Mouse (Mus musculus): Measurements from ENCODE around the gene Dpm2. TPM values are rescaled to one million over a fixed set of nuclear protein-coding genes. Genes with fewer than 3 reads are reported as not detected.

The Dpm2 gene
- polyA plus RNA-seq, 1 experiment from 2014 or later, result 116 TPM

GRCm38 (mm10) chr2:32618051-32618450, 47.4 kb downstream of the Dpm2 start:
- no peaks in the 10 kb centered on the region for H3K9me3 ChIP-seq
- ATAC-seq (ENCODE audit: insufficient number of reproducible peaks, insufficient read depth, low FRiP score, low TSS enrichment, low read depth), result no peak
- 70% methylated on average over 9 of the region's 9 CpGs for WGBS
- H3K9ac ChIP-seq, result no peak overlapping the region
- no peak overlapping the region for H3K4me3 ChIP-seq
- no peaks in the 10 kb centered on the region for H3K27me3 ChIP-seq
- H3K27ac ChIP-seq, result no peak overlapping the region
- peaks cover 54% of the 10 kb centered on the region for H3K36me3 ChIP-seq
- no peak overlapping the region for H3K4me2 ChIP-seq
- peaks cover 34% of the 10 kb centered on the region for H3K4me1 ChIP-seq

DNA sequence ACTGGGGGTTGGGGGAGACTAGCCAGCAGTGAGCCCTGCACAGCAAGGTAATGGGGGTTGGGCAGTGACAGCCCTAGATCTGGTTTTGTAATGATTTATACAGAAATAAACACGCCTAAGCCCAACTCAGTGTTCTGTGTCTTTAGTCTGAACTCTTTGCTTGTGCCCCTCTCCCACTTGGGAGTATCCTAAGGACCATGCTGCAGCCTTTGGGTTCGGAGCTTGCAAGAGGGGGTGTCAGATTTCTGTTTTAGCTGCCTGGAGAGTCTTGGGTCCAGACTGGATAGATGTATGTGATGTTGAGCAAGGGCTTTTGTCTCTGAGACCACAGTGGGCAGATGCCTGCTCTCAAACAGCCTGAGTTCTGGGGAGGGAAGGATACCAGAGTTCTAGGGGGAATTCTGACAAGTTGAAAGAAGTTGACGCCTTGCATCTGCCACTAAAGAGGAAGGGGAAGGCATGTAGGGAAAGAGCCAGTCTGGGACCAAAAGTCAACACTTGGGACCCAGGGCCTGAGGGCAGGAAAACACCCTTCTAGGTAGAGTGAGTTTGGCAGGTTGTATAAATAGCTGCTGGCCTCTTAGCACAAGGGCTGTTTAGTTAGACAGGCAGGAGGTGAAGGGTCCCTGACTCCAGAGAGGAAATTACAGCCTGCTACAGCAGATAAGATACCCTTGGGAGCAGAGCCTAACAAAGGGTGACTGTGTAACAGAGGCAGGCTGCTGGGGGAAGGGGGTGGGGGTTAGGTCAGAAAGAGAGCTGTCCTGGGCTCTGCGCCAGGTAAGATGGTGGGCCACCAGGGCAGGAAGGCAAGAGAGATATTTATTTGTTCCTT, 50.2 kb downstream of the Dpm2 start:
- peaks cover 55% of the 10 kb centered on the region for H3K4me1 ChIP-seq
- 15% methylated on average over 4 of the region's 4 CpGs for WGBS
- peaks cover 33% of the 10 kb centered on the region for H3K36me3 ChIP-seq
- H3K27ac ChIP-seq, result peak overlapping the region; percentile 86
- H3K27me3 ChIP-seq, result no peaks in the 10 kb centered on the region
- ATAC-seq (ENCODE audit: insufficient number of reproducible peaks, insufficient read depth, low FRiP score, low TSS enrichment, low read depth), result no peak
- peak overlapping the region; percentile 3; the same call in 1 of the 2 replicates for H3K4me2 ChIP-seq
- peak overlapping the region; percentile 41 for H3K9ac ChIP-seq
- no peak overlapping the region for H3K4me3 ChIP-seq
- no peaks in the 10 kb centered on the region for H3K9me3 ChIP-seq

- Histone ChIP-seq H3K9ac (peak within 1 kb of the TSS; percentile 41), H3K27ac (peak within 1 kb of the TSS; percentile 86), H3K4me3 (no peak within 1 kb of the TSS), H3K9me3 (no peaks in the 10 kb centered on the region), H3K27me3 (no peaks in the 10 kb centered on the region), H3K4me2 (peak within 1 kb of the TSS; percentile 3; the same call in 1 of the 2 replicates), H3K36me3 (peaks cover 29% of the 10 kb centered on the region), H3K4me1 (peaks cover 61% of the 10 kb centered on the region)
- WGBS, result 16% methylated on average over 7 of the region's 7 CpGs
- no peak for ATAC-seq (ENCODE audit: insufficient number of reproducible peaks, insufficient read depth, low FRiP score, low TSS enrichment, low read depth)
Measured at GRCm38 (mm10) chr2:32621517-32621859, 50.8 kb downstream of the Dpm2 start, which contains the start of gene Ak1. Gene Ak1 (plus strand): TSS chr2:32621758.

Other genes starting within 250 kb of the Dpm2 start
- 48.6 and 54.2 TPM in 2 replicates for gene Ciz1, start 218.5 kb upstream of the Dpm2 start, polyA plus RNA-seq (2015; fragmentation: Nextera tagmentation; extraction: Ambion mirVana)
- 31.9 and 32.4 TPM in 2 replicates for gene Dnm1, start 217.5 kb upstream of the Dpm2 start, polyA plus RNA-seq (2015; fragmentation: Nextera tagmentation; extraction: Ambion mirVana)
- gene 1110008P14Rik, start 188.9 kb upstream of the Dpm2 start, polyA plus RNA-seq (2015; fragmentation: Nextera tagmentation; extraction: Ambion mirVana), result 44.1 and 47.8 TPM in 2 replicates
- gene Lcn2, start 182.6 kb upstream of the Dpm2 start, polyA plus RNA-seq (2015; fragmentation: Nextera tagmentation; extraction: Ambion mirVana), result 0.22 and 1.5 TPM in 2 replicates
- gene Ptges2, start 175.0 kb upstream of the Dpm2 start, polyA plus RNA-seq (2015; fragmentation: Nextera tagmentation; extraction: Ambion mirVana), result 30.0 and 30.4 TPM in 2 replicates
- 6.3 and 6.5 TPM in 2 replicates for gene Naif1, start 120.4 kb upstream of the Dpm2 start, polyA plus RNA-seq (2015; fragmentation: Nextera tagmentation; extraction: Ambion mirVana)
- gene Slc25a25, start 119.4 kb upstream of the Dpm2 start, polyA plus RNA-seq (2015; fragmentation: Nextera tagmentation; extraction: Ambion mirVana), result 23.5 and 24.6 TPM in 2 replicates
- 12.3 and 15.5 TPM in 2 replicates for gene Fam102a, start 35.5 kb upstream of the Dpm2 start, polyA plus RNA-seq (2015; fragmentation: Nextera tagmentation; extraction: Ambion mirVana)
- gene Pip5kl1, start 3.9 kb downstream of the Dpm2 start, polyA plus RNA-seq (2015; fragmentation: Nextera tagmentation; extraction: Ambion mirVana), result 0.92 and 1.1 TPM in 2 replicates
- 0.18 TPM in 1 of 2 replicates, not detected in the other for gene 9430097D07Rik, start 4.8 kb downstream of the Dpm2 start, polyA plus RNA-seq (2015; fragmentation: Nextera tagmentation; extraction: Ambion mirVana)
- gene St6galnac4, start 16.2 kb downstream of the Dpm2 start, polyA plus RNA-seq (2015; fragmentation: Nextera tagmentation; extraction: Ambion mirVana), result 33.1 and 34.7 TPM in 2 replicates
- gene St6galnac6, start 28.9 kb downstream of the Dpm2 start, polyA plus RNA-seq (2015; fragmentation: Nextera tagmentation; extraction: Ambion mirVana), result 29.9 and 35.1 TPM in 2 replicates
- 20.7 and 27.3 TPM in 2 replicates for gene Ak1, start 50.9 kb downstream of the Dpm2 start, polyA plus RNA-seq (2015; fragmentation: Nextera tagmentation; extraction: Ambion mirVana)
- 49.1 and 50.2 TPM in 2 replicates for gene Eng, start 75.7 kb downstream of the Dpm2 start, polyA plus RNA-seq (2015; fragmentation: Nextera tagmentation; extraction: Ambion mirVana)
- 29.7 and 34.1 TPM in 2 replicates for gene Fpgs, start 133.3 kb downstream of the Dpm2 start, polyA plus RNA-seq (2015; fragmentation: Nextera tagmentation; extraction: Ambion mirVana)
- gene Cdk9, start 142.2 kb downstream of the Dpm2 start, polyA plus RNA-seq (2015; fragmentation: Nextera tagmentation; extraction: Ambion mirVana), result 102 and 114 TPM in 2 replicates
- gene Sh2d3c, start 150.2 kb downstream of the Dpm2 start, polyA plus RNA-seq (2015; fragmentation: Nextera tagmentation; extraction: Ambion mirVana), result 19.4 and 21.8 TPM in 2 replicates
- gene 6330409D20Rik, start 170.2 kb downstream of the Dpm2 start, polyA plus RNA-seq (2015; fragmentation: Nextera tagmentation; extraction: Ambion mirVana), result 0.34 and 0.58 TPM in 2 replicates
- gene Tor2a, start 186.4 kb downstream of the Dpm2 start, polyA plus RNA-seq (2015; fragmentation: Nextera tagmentation; extraction: Ambion mirVana), result 65.1 and 72.3 TPM in 2 replicates
- gene Ttc16, start 204.8 kb downstream of the Dpm2 start, polyA plus RNA-seq (2015; fragmentation: Nextera tagmentation; extraction: Ambion mirVana), result 0.21 and 0.29 TPM in 2 replicates
- gene Ptrh1, start 204.9 kb downstream of the Dpm2 start, polyA plus RNA-seq (2015; fragmentation: Nextera tagmentation; extraction: Ambion mirVana), result 4.6 and 5.8 TPM in 2 replicates
- gene Cfap157, start 213.6 kb downstream of the Dpm2 start, polyA plus RNA-seq (2015; fragmentation: Nextera tagmentation; extraction: Ambion mirVana), result 0.87 and 1.5 TPM in 2 replicates